Mouse (Mus musculus) retina, embryonic 14.5 days (tissue): ENCODE data around the gene Ppp1r2.

Experiments
- DNase-seq: peaks from one replicate; pipeline ENCODE4 v3.0.0-alpha.2; 2015; ENCODE audit warnings: low spot score

Gene Ppp1r2

DNA sequence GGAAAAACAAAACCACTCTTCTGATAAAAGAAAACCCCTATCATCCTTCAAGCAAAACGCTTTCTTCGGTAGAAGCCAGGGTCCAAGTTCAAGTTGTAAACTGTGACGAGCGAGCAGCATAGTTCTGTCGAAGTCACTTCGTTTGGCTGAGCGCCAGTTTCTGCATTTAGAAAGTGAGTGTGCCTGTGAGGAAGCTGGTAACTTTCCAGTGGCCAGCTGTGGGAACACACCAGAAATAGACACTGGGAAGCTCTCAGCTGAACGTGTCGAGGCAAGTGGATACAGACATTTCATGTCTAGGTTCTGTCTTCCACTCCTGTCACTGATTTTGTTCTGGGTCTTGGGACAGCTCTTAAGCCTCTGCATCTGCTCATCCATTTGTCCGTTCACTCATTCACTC, 15.2 kb upstream of the Ppp1r2 start:
- no peak for DNase-seq

DNA sequence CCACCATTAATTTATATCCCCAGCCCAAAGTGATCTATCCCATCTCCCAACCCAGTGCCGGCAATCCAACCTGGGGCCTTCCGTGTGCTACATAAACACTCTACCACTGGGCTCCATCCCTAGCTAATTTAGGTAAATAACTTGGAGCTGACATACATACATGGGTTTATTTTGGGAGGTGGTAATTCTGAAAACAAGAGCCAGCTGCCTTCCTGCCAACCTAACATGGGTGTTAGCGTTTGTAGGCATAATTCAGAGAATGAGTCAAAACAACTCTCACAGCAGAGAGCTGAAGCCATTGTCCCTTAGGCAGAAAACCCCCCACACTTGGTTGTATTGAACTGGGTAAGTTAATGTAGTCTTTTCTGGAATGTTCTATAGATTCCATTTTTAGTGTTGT, 12.6 kb upstream of the Ppp1r2 start:
- no peak for DNase-seq

DNA sequence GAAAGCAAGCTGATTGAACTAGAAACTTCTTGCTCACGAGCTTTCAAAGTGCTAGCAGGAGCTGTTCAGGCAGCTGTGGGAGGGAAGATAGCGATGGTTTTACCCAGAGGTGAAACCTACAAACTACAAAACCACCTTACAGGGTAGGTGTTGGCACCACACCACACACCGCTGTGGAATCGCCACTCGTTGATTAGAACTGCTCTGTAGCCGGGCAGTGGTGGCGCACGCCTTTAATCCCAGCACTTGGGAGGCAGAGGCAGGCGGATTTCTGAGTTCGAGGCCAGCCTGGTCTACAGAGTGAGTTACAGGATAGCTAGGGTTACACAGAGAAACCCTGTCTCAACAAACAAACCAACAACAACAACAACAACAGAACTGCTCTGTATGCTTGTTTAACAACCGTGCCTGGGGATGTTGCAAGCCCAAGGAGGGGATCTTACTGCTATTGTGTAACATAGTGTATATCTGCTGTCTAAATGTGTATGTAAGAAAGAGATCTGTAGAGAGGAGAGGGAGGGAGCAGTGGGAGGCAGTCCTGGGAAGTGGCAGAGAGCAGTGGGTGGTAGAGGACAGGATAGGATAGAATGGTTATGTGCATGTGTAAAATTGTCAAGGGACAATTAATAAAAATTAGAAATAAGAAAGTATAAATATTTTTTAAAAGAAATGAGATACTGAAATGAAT, 11.9 kb upstream of the Ppp1r2 start:
- DNase-seq, result no peak

DNA sequence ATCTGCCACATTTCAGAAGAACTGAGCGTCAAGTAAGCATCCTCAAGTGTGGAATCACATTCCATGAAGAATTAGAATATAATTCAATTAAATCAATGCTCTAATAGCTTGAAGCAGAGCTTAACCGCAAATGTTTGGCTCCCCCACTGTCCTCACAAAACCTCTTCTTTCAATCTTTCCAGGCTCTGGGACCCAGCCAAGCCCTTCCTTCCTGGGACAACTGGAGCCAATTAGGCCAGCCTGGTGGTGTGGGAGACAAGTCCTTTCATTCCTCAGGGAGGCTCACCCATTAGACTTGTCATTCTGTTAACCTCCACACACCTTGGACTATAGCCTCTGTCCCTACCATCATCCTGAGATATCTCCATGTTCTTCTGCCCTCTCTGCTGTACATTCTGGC, 6.9 kb upstream of the Ppp1r2 start:
- DNase-seq, result no peak

DNA sequence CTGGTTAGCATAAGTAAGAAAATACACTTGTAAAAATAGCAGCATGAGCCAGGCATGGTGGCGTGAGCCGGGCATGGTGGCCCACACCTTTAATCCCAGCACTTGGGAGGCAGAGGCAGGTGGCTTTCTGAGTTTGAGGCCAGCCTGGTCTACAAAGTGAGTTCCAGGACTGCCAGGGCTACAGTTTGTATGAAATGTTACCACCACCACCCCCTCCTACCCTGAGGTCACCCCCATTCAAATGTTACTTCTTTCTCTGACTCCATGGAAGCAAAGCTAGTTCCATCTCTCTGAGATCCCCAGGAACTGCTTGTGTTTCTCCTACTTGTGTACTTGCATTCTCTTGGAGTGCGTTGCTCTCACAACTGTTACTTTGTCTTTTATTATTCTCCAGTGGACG, 5.1 kb upstream of the Ppp1r2 start:
- no peak for DNase-seq

DNA sequence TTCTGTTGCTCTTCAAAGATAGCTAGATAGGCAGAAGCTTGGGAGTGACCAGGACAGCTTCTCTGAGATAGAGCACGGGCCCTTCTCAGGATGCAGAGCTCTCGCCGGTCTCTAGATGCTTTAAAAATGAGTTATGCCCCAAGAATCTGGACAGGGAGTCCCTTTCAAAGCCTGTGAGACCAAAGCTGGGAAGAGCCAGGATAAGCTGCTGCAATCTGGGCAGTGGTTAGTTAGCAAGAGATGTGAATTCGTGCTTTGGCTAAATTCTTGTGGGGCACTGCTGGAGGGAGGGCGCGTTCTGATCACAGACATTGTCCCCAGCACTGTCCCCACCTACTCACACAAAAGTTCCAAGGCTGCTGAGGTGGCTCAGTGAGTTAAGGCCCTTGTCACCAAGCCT, 3.5 kb upstream of the Ppp1r2 start:
- DNase-seq, result no peak

DNA sequence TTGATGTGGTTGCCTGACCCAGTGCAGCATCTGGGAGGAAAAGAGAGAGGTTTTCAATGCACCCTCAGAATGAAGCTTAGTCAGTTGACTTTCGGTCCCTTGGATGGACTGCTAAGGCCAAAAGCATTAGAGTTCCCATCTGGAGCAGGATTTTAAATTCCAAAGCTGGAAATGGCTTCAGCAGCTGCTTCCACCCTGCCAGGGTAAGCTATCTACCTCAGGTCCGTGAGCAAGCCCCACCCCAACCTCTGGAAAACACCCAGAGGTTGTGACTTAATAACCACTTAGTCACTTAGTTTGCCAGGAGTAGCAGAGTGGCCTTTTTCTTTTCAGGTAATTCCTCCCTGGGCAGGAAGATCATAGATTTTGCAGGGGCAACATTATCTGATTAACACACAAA, 3.0 kb upstream of the Ppp1r2 start:
- DNase-seq, result no peak

DNA sequence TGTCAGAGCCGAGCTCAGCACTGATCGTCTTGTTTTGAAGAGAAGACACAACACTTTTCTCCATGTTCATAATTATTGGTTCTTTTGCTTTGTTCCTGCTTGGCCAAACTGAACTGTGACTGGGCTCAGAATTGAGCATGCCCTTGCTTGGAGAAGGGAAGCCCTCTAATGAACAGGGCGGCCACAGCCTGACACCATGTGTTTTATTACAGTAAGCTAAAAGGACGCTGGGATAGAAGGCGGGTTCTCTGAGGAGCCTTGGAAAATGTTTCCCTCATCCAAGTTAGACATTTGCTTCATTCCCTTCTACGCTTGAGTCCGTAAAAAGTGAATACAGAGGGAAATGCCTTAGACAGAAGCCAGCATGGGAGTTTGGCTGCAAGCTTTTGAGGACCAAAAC, 1.9 kb upstream of the Ppp1r2 start:
- no peak for DNase-seq

DNA sequence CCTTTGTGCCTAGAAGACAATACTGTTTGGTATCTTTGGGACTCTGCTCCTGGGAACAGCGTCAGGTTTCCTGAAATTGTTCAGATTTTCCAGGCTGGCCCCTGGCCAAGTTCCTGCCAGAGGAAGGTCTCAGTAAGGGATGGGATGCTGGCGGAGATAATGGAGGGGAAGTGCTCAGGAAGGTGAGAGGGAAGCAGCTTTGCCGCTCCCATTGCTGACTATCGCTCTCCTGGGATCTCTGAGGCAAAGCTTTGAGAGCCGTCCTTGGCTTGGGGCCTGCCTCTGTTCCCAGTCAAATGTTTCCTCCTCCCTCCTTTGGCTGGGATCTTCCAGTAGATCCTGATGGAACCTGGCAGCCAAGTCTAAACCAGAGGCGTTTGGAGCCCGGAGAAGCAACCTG, 1.5 kb upstream of the Ppp1r2 start:
- no peak for DNase-seq

DNA sequence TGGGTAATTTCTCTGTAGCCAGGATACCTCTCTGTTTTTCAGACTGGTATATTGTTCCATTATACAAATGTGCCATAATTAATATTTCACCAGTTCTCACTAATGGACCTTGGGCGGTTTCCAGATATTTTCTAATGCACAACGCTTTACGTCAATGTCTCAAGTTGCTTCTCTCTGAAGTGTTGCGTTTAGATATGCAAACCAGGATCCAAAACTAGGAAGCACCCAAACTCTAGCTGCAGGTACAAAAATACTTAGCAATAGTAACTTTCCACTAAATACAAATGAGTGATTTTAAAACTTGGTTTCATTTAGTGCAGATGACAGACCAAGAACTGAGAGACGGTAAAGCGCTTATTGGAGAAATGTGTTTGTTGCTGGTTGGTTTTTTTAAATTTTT, 993 bp downstream of the Ppp1r2 start:
- peak; percentile 20 for DNase-seq

DNA sequence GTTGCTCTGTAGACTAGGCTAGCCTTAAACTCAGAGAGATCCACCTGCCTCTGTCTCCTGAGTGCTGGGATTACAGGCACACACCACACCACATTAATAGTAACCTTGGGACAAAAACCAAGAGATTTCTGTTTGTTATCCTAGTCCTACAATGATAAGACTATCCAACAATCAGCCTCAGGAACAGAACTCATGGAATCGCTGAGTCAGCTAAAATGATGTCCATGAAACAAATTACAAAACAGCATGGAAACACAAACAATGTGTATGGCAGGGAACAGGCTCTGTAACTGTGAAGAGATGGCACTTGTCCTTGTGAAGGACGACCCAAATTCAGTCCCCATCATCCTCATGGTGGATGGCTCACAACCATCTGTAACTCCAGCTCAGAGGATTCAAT, 8.4 kb downstream of the Ppp1r2 start:
- DNase-seq, result no peak

DNA sequence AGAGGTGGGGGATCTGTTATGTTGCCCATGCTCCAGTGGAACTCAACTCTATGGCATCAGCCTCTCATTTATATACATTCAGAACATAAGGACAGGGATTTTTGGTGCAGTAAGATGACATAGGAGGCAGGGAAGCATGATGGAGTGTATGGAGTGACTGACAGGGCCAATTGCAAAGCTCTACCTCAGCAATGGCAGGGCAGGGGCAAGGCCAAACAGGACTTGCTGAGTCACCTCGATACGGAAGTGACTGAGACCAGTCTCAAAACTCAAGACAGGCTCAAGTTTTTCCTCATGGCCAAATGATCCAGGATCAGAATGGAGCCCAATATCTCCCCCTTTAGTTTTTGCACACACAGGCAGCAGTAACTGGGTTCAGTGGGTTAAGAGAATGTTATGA, 18.9 kb downstream of the Ppp1r2 start:
- no peak for DNase-seq

DNA sequence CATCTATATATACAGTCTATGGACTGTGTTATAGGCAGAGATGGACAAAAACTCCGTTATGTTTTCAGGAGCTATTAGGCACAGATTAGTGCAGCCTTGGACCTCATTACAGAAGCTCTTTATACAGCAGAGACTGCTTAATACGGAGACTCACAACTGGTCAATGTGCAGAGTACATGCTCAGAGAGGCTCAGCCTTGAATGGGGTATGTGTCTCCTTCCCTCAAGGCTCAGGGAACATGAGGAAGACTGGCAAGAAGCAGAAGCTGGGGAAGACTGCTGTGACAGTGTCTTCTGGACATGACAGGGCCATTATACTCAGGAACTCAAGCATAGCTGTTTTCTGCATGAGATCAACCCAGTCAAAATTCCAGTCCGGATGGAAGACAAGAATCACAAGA, 19.4 kb downstream of the Ppp1r2 start:
- peak; percentile 44 for DNase-seq

DNA sequence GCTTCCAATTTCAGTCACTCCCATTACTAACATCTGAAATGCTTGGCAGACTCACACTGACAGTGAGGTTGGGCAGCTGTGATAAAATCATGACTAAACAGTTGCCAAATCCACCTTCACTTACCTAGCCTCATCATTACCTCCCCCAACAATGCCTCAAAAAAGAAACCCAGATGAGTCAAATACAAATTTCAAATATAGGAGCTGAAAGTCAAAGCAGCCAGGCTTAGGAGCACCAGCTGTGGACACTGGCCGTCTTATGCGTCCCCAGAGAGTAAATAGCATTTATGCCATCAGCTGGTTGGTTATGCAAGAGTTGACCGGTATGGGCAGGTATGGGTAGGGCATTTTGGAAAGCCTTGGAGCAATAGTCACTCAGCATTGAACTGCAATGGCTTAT, 25.7 kb downstream of the Ppp1r2 start:
- DNase-seq, result no peak

DNA sequence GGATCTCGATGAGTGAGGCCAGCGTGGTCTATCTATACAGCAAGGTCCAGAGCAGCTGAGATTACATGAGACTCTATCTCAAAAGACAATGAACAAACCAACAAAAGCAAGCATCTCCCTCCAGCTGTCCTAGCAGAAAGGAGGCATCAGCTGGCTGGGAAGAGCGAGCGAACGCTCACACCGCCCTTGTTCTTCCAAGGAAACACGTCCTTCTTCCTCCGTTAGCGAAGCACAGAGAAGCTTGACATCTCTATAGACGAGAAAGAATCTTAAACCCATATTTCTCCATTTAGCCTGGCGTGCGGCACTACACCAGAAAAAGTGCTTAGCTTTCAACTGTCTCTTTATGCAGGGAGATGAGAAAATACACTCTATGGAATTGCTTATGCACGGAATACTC, 26.4 kb downstream of the Ppp1r2 start:
- no peak for DNase-seq

DNA sequence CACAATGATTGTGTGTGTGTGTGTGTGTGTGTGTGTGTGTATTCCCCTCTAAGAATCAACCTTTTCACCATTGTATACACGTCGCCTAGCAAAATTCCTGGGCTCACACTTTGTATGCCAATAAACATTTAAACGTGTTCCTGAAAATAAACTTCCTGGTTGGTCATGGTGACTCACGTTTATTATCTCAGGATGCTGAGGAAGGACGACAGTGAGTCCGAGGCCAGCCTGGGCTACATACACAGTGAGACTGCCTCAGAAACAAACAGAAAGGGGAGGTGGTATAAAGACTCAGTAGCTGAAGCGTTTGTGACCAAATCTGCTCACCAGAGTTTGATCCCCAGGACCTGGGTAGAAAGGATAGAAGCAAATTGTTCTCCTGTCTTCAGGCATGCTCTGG, 27.6 kb downstream of the Ppp1r2 start:
- DNase-seq, result no peak

DNA sequence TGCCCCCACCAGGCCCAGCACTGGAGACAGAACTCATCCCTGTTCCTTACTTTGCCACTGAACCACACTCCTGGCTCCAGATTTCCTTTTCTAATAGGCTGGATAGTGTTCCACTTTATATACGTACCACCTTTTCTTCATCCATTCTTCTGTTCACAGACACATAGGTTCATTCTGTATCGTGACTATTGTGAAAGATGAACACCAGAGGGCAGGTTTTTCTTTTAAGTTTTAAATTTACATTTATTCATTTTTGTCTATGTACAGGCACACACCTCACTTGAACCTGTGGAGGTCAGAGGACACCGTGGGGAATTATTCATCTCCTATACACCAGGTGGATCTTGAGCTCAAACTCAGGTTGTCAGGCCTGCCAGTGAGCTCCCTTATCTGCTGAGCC, 31.0 kb downstream of the Ppp1r2 start:
- no peak for DNase-seq

DNA sequence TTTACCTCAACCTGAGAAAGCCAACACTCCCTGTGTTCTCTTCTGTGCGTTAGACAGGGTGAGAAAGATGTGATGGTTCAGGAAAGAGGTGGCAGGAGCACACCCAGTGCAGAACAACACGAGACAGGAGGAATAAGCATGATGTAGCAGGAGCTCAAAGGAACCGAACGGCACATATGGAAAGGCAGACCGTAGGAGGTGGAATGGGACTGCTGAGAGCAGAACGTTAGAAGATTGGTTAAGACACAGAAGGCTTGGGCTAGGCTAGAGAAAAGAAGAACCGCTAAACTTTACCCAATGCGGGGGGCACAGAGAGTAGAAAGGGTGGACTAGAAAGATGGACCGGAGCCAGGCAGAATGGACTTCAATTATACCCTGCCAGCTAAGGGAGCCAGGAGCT, 33.6 kb downstream of the Ppp1r2 start:
- DNase-seq, result no peak

DNA sequence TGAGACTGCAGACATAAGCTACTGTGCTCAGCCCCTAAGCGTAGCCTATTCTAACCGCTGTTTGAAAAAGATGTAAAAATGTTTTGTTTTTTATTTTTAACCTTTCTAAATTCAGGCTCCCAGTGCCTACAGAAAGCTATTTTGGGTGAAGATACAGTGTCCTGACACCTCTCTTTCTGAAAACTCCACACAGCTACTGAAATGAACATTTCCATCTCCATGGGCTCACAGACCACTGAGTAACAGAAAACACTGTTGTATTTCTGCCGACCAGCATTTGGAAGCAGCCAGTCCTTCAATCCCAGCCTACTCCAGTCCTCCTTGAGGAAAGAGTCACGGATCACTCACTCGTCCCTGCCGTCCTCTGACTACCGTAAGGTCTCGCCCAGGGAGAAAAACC, 34.5 kb downstream of the Ppp1r2 start:
- no peak for DNase-seq

DNA sequence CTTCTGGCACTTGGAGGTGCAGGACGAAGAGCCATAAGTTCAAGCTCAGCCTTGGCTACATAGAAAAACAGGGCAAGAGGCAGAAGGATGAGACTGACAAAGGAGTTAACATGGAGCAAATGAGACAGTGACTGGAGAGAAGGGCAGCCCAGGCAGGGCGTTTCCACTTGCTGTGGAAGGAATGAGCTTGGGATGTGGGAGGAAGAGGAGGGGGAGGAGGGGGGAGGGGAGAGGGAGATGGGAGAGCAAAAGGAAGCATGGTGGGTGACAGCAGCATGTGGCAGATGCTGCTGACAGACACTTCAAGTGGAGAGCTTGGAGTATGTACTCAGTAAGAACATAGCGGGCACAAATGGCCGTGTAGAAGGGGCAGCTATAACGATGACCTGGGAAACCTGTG, 36.8 kb downstream of the Ppp1r2 start:
- DNase-seq, result no peak

DNA sequence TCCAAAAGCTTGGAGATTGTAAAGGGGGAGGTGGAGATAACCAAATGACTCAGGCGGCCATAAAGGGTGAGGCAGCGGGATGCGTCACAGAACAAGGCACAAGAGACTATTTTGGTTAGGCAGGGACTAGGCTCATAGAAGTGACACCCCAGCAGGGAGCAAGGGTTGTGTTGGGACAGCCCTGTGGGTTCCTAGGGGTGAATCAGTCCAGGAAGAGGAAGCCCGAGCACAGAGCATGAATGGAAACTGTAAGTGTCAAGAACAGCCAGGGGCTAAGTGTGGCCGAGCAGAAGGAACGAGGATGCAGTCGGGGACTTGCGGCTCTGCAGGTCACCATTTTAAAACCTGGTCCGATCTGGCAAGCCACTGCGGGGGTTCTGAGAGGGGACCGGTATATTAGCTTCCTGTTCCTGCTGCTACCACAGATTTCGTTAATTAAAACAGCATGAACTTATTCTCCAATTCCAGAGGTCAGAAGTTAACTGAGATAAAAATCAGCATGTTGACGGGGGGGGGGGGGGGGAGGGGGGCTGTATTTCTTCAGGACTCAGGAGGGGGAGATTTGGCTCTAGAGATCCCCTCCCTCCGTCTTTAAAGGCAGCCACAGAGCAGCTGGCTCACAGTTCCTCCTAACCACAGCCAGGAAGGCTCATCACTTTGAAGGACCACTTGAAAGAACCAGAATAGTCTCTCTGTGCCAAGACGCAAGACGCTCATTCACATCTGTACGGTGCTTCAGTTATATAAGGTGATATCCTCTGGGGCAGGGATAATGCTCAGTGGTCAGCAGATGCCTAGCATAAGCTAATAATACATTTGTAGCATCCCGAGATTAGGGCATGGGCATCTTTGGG, 39.4 kb downstream of the Ppp1r2 start:
- no peak for DNase-seq

DNA sequence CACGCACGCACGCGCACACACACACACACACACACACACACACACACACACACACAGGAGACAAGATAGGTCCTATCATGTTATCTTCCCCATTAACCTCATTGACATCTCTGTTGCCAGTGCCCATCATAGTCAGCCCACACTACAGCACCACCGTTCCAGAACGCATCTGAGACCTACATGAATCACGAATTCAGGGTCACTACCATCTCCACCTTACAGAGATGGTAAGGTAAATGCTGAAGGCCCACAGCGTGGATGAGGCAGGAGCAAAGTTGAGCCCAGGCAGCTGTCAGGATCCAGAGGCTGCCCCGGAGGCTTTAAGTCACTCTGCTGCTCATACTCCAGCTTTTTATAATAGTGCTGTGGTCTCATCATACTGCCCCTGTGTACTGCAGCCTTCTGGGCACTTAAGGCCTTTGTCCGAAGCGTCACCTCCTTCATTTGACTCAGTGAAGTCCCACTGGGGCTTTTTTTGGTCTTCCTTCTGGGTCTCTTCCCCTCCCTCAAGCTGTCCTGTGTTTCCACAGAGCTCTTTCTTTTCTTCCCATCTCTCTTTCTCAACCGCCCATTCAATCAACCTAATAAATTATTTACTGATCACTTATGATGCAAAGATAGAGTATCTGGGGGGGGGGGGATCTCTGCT, 40.1 kb downstream of the Ppp1r2 start:
- no peak for DNase-seq

DNA sequence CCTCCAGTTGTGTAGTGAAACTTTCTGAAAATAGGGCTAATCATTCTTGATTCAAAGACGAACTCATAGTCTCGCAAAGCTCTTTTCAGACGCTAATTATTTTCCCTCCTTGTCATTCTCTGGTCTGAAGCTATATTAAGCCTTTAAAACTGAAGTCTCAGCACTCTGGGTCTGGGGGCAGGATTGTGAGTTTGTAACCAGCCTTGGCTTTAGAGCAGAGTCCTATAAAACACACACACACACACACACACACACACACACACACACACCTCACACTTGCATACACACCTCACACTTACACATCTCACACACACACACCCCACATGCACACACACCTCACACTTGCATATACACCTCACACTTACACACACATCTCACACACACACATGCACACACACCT, 40.7 kb downstream of the Ppp1r2 start:
- DNase-seq, result no peak
